Mouse (Mus musculus) frontal cortex, postnatal 14 days (tissue): ENCODE results near the gene Lao1.

Experiments used
- DNase-seq, 2 experiments: peaks; one replicate each; pipeline ENCODE4 v3.0.0; 2022; ENCODE audit warnings: low spot score in 2 of 2

Gene Lao1

GRCm38 (mm10) chr4:119014997-119015396 is 53.6 kb downstream of the Lao1 start:
- no peak for DNase-seq

DNA sequence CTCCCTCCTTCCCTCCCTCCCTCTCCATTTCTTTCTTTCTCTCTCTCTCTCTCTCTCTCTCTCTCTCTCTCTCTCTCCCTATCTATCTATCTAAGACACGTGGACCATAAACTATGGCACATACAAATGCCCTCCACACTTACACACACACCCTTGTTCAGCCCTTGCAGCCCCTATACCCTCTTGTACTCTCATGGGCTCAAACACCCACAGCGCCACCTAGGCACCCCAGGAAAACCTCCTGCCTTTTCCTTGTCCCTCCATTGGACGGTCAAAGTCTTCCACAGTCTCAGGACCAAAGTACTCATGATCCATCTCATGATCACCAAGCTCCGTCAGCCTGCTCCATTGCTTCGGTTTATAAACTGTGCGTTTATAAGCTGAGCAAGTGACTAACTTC is 54.2 kb downstream of the Lao1 start:
- DNase-seq, result no peak

- DNase-seq, result no peak
Observed at GRCm38 (mm10) chr4:119017078-119017477, 55.7 kb downstream of the Lao1 start.
